Mouse (Mus musculus) midbrain, postnatal 0 days (tissue): ENCODE results near the gene Dpm3. TPM values are rescaled to one million over a fixed set of nuclear protein-coding genes. Genes with fewer than 3 reads are reported as not detected.

ENCODE experiments used
- ATAC-seq: fragments of 200-750 bp; cut with Nextera tagmentation; 2 replicates; pipeline ENCODE4 v1.8.0; 2017; ENCODE audit warnings: moderate number of reproducible peaks, mild to moderate bottlenecking, moderate TSS enrichment, moderate library complexity; ENCODE audit not compliant: low FRiP score
- DNase-seq: peaks from one replicate; pipeline ENCODE4 v3.0.0-alpha.2; 2015; ENCODE audit warnings: low spot score
- H3K27ac ChIP-seq: fragments of 300-500 bp; sonication (generic); 2 replicates; pipeline ENCODE4 v1.5.1; 2014; ENCODE audit warnings: low read depth, mild to moderate bottlenecking, low read length, mixed read lengths
- H3K27me3 ChIP-seq: fragments of 300-500 bp; sonication (generic); 2 replicates; pipeline ENCODE4 v1.6.1; 2014; ENCODE audit warnings: low read length, control low read depth, mixed read lengths; ENCODE audit not compliant: insufficient read depth
- H3K36me3 ChIP-seq: fragments of 300-500 bp; sonication (generic); 2 replicates; pipeline ENCODE4 v1.6.1; 2014; ENCODE audit warnings: low read length, control low read depth, mixed read lengths; ENCODE audit not compliant: insufficient read depth
- H3K4me1 ChIP-seq: fragments of 300-500 bp; sonication (generic); 2 replicates; pipeline ENCODE4 v1.6.1; 2014; ENCODE audit warnings: mild to moderate bottlenecking, control low read depth, antibody characterized with exemption, low read length, mixed read lengths; ENCODE audit not compliant: insufficient read depth
- H3K4me2 ChIP-seq: fragments of 300-500 bp; sonication (generic); 2 replicates; pipeline ENCODE4 v1.6.1; 2014; ENCODE audit warnings: low read depth, mild to moderate bottlenecking, low read length, mixed read lengths; ENCODE audit not compliant: poor library complexity, severe bottlenecking
- H3K4me3 ChIP-seq: fragments of 300-500 bp; sonication (generic); 2 replicates; pipeline ENCODE4 v1.5.1; 2014; ENCODE audit warnings: low read depth, mild to moderate bottlenecking, low read length, moderate library complexity
- H3K9ac ChIP-seq: fragments of 300-500 bp; sonication (generic); replicated peaks from 2 replicates; pipeline ENCODE4 v1.6.1; 2014; ENCODE audit warnings: mild to moderate bottlenecking, low read length, moderate library complexity, mixed read lengths; ENCODE audit not compliant: poor library complexity, severe bottlenecking
- H3K9me3 ChIP-seq: fragments of 300-500 bp; sonication (generic); 2 replicates; pipeline ENCODE4 v1.6.1; 2016; ENCODE audit warnings: low read length, control low read depth
- CTCF ChIP-seq: IDR thresholded peaks from 2 replicates; pipeline ENCODE4 v1.5.1; 2016; ENCODE audit warnings: antibody characterized with exemption, mild to moderate bottlenecking
- WGBS: fragments of 180-500 bp; shearing (Covaris S2); extraction: QIAGEN DNeasy Blood & Tissue Kit; methylation state at CpG from one replicate; pipeline ENCODE4 v1.1.7; 2014; 5-methylcytosine and 5-hydroxymethylcytosine counted together
- polyA plus RNA-seq: library from polyadenylated mRNA; unstranded; fragments of >200 nt; fragmentation: Nextera tagmentation; extraction: Ambion mirVana; gene quantifications from 2 replicates; pipeline ENCODE4 v1.2.1, GENCODE M21; 2015
- total RNA-seq: library from RNA; depleted of rRNA; stranded (reverse); fragments of >200 nt; gene quantifications from 2 replicates; pipeline ENCODE4 v1.2.3, GENCODE M21; 2014

Dpm3 gene
- total and polyA plus RNA-seq, 2 experiments from 2014 or later, result 69.4 to 223 TPM

DNA sequence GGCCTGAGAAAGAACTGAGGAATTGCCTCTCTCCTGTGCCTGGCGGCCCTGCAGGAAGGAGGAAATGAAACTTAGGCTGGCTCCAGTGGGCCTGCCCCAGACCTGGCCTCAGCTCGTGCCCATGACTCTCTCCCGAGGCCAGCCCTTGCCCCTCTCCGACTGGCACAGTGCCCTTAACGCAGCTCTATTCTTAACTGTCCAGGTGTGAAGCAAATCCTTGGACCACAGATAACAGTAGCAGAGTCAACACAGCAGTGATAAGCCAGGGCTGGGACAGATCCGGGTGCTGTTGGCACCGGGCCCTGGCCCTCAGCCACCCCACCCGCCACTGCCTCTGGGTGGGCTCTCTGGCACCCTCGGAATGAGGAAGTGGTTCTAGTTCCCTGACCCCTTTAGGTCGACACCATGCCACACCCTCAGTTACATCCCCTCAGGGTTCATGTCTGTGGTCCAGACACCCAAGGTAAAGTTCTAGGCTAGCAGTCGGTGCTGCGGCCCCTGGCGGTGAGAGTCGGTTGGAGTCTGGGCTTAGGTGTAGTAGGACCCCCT, 25.5 kb upstream of the Dpm3 start:
- Histone ChIP-seq H3K27ac (no peak overlapping the region), H3K9ac (no peak overlapping the region), H3K27me3 (no peaks in the 10 kb centered on the region), H3K36me3 (peaks cover 56% of the 10 kb centered on the region), H3K4me2 (no peak overlapping the region), H3K4me1 (no peaks in the 10 kb centered on the region), H3K9me3 (no peaks in the 10 kb centered on the region), H3K4me3 (no peak overlapping the region)
- DNase-seq, result no peak
- TF ChIP-seq CTCF, result no peak
- ATAC-seq, result no peak
- 79% methylated on average over 14 of the region's 14 CpGs for WGBS

DNA sequence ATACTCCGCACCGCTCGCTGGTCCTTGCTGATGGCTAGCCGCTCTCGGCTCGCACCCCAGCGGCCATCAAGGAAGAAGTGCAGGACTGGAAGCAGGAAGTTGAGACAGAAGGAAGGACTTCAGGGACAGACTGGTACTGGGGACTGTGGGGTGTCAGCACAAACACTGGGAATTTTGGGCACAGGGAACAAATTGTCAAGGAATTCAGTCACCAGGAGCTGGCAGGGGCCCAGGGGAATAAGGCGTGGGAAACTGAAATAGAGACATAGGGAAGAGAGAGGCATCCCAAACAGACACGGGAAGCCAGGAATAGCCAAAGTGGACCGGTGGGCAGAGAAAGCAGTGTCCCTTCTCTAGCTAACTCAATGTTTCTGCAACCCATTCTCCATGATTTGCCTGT, 22.6 kb upstream of the Dpm3 start:
- ATAC-seq, result no peak
- no peak overlapping the region for H3K9ac ChIP-seq
- no peak overlapping the region for H3K4me3 ChIP-seq
- 91% methylated on average over 10 of the region's 10 CpGs for WGBS
- DNase-seq, result no peak
- no peak overlapping the region for H3K4me2 ChIP-seq
- no peak for TF ChIP-seq CTCF
- H3K4me1 ChIP-seq, result no peaks in the 10 kb centered on the region
- peaks cover 83% of the 10 kb centered on the region for H3K36me3 ChIP-seq
- no peaks in the 10 kb centered on the region for H3K27me3 ChIP-seq
- H3K27ac ChIP-seq, result no peak overlapping the region
- H3K9me3 ChIP-seq, result no peaks in the 10 kb centered on the region

DNA sequence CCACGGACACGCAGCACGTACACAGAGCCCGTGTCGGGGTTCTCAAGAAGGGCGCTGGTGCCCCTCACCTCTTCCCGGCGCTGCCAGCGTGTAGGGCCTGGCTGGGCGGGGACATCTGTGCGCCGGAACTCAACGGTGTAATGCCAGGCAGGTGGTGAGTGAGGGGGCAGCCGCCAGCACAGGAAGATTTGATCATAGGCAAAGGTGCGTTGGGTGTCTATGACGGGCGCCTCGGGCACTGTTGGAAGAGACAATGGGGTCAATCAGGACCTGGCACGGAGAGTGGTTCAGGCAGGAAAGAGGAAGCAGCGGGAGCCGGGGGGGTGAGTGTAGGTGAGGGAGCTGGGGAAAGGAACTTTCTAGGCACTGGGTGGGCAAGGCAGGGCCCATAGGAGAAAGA, 21.5 kb upstream of the Dpm3 start:
- 93% methylated on average over 21 of the region's 21 CpGs for WGBS
- no peak overlapping the region for H3K4me2 ChIP-seq
- no peak for TF ChIP-seq CTCF
- no peak for ATAC-seq
- no peaks in the 10 kb centered on the region for H3K4me1 ChIP-seq
- no peak overlapping the region for H3K9ac ChIP-seq
- DNase-seq, result no peak
- no peak overlapping the region for H3K27ac ChIP-seq
- no peaks in the 10 kb centered on the region for H3K27me3 ChIP-seq
- H3K4me3 ChIP-seq, result no peak overlapping the region
- peaks cover 92% of the 10 kb centered on the region for H3K36me3 ChIP-seq
- H3K9me3 ChIP-seq, result no peaks in the 10 kb centered on the region

DNA sequence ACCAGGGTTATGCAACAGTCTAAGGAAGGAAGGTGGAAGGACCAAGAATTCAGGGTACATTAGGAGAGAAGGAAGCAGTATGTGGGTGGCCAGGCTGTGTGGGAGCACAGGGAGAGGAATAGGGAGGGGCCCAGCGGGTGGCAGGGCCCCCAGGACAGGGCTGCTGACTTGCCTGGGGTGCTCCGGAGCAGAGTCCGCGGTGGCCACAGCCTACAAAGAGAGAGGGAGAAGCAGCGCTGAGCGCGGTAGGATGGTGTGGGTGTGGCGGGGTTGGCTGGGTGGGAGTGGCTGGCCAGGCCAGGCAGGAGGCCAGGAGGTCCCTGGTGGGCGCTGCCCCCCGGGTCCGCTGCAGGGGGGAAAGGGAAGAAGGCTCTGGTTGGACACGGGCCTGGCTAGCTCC, 20.7 kb upstream of the Dpm3 start:
- Histone ChIP-seq H3K9ac (no peak overlapping the region), H3K4me3 (no peak overlapping the region), H3K27me3 (no peaks in the 10 kb centered on the region), H3K36me3 (peaks cover 84% of the 10 kb centered on the region), H3K4me1 (no peaks in the 10 kb centered on the region), H3K27ac (no peak overlapping the region), H3K4me2 (no peak overlapping the region), H3K9me3 (no peaks in the 10 kb centered on the region)
- 65% methylated on average over 10 of the region's 12 CpGs for WGBS
- no peak for TF ChIP-seq CTCF
- ATAC-seq (no peak), DNase-seq (no peak)

DNA sequence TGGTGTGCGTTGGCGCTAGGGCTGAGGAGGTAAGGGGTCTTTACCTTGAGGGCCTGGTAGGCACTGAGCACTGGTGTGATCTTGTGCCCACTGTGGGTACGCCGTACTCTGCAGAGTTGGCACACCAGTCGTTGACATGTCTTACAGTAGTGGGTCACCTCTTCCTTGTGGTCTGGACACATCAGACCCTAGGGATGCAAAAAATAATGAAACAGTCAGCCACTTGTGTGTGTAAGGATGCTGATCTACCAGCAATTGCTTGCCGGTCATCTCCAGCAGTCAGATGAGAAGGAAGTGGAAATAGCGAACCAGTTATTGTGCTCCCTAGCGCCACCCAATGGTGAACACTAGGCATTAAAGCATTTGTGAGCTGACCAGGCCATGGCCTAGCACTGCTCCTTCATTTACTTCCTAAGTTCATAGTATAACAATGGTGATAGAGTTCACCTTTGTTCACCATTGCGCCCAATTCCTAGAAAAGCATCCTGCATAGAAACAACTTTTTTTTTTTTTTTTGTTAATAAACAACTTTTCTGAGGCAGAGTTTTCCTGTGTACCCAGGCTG, 16.7 kb upstream of the Dpm3 start:
- WGBS, result 68% methylated on average over 9 of the region's 9 CpGs
- peak; percentile 73 for DNase-seq
- TF ChIP-seq CTCF, result peak; percentile 83
- no peak overlapping the region for H3K9ac ChIP-seq
- no peaks in the 10 kb centered on the region for H3K27me3 ChIP-seq
- no peak overlapping the region for H3K4me3 ChIP-seq
- peaks cover 48% of the 10 kb centered on the region for H3K36me3 ChIP-seq
- no peak overlapping the region for H3K4me2 ChIP-seq
- ATAC-seq, result no peak
- H3K4me1 ChIP-seq, result peaks cover 10% of the 10 kb centered on the region; the same call in 1 of the 2 replicates
- no peaks in the 10 kb centered on the region for H3K9me3 ChIP-seq
- H3K27ac ChIP-seq, result 0 out of 2 replicates have a peak overlapping the region, but pooled peaks have one; percentile 26

DNA sequence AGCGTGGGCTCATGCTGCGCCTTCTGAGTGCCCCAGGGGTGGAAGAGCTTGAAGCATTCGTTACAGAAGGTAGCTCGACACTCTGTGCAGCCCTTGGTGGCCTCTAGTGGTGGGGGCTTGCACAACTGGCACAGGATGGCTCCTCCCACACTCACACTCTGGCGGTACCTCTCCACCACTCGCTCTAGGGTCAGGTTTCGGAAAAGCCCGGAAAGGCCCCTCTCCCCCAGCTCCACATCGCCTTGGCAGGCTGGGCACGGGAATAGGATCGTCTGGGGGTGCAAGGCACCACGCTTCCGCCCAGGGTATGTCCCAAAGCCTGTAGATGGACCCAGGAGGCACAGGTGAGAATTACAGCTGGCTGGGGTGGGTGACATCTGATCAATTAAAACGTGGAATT, 15.5 kb upstream of the Dpm3 start:
- Histone ChIP-seq H3K27ac (peak overlapping the region; percentile 97), H3K9ac (peak overlapping the region; percentile 93), H3K4me2 (peak overlapping the region; percentile 92), H3K27me3 (no peaks in the 10 kb centered on the region), H3K4me1 (peaks cover 12% of the 10 kb centered on the region; the same call in 1 of the 2 replicates), H3K4me3 (peak overlapping the region; percentile 70), H3K36me3 (peaks cover 42% of the 10 kb centered on the region), H3K9me3 (no peaks in the 10 kb centered on the region)
- TF ChIP-seq CTCF, result peak; percentile 61
- DNase-seq (peak; percentile 62), ATAC-seq (no peak)
- WGBS, result 10% methylated on average over 14 of the region's 14 CpGs
